Mouse (Mus musculus): ENCODE results near the gene Eci1.
A peak's percentile ranks its signal among the peaks of the same experiment; 100 is the strongest.

Eci1 gene

DNA sequence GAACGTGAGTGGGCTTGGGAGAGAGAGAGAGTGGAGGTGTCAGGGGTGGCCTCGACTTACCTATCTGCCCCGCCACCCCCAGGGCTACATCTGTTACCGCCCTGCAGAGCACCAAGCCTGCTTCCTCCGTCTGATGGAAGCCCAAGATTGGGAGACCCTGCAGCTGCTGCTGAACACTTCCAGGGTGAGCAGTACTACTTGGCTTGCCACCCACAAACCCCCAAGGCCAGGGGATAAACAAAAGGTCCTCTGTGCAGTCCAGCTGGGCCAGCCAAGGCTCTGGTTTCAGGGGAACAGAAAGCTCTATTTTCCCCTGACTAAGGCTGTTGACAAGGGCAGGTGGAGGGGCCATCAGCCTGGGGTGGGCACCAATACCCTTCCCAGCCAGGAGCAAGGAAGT, 48.1 kb downstream of the Eci1 start:
- DNase-seq = no peak

DNA sequence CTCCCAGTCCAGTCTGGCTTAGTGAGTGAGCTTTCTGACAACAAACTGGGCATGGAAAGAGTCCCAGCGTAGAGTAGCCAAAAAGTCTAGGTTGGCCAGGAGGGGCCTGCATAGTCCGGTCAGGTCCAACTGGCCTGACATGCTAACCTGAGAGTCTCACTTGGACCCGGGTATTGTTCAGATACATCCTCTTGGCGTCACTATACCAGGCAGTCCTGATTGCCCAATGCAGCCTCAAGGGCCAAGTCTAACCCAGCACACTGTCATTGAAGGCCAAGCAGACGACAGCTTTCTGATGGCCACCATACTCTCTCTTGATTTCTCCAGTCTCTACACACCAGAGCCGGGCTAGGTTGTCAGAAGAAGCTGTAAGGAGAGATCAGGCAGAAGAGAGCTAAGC, 49.1 kb downstream of the Eci1 start:
- DNase-seq = no peak

DNA sequence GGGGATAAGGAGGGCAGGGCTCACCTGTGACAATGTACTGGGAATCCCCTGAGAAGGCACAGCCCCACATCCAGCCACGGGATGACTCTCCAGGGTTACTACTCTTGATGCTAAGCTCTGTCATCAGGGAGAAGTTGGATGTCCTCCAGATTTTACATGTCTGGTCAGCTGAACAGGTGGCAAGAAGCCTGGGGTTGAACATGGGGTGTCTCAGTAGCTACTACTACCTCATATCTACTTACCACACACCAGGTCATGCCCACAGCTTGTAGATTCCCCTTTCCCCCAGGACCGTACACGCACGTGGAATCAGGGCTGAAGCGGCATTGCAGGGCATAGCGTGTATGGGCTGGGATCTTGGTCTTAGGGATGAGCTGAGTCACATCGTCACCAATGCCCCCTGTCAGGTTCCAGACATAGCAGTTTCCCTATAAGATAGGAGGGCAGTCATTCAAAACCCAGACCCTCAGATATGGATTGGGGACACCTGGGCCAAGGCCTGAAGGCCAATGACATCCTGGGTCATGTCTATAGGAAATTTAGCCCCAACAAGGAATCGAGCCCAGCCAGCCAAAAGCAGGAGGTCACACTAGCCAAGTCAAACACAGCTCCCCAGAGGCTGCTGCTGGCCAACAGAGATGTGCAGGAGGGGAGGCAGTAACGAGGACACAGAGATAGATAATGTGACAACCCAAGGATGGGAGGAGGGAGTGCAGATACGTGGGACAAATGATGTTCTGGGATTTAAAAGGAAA, 49.8 kb downstream of the Eci1 start:
- no peak for DNase-seq

DNA sequence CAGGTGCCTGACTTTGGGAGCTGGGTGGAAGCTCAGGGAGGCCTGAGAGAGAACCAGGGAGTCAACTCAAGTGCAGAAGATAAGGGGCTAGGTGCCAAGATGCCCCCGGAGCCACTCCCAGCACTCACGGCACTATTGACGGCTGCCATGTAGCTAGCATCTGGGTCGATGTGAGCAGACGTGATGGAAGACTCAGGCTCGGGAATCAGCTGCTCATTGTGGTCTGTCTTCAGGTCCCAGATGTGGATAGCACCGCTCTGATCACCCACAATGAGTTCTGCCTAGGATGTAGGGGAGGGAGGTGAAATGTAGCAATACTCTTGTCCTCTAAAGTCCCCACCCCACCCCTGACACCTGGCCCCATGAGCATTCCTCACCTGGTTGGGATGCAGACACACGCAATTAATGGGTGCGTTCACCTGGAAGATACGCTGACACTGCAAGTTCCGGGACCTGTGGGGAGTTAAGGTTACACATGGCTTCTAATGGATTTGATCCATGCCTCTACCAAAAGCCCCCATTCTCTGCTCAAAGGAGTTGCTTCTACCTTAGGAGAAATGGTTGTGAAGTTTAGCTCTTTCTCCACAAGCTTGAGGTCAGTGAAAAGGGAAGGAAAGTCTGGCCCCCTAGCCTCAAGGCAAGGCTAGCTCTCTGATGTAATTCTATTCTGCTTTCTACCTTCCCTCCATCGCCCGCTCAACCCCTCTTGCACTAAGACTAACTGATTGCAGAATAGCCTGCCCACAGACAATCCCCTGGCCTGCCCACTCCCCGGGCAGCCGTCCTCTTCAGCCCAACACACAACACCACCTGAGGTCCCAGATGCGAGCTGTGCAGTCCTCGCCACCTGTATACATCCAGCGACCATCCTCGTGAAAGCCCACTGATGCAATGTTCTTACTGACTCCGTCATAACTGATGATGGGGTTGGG, 50.9 kb downstream of the Eci1 start:
- no peak for DNase-seq

DNA sequence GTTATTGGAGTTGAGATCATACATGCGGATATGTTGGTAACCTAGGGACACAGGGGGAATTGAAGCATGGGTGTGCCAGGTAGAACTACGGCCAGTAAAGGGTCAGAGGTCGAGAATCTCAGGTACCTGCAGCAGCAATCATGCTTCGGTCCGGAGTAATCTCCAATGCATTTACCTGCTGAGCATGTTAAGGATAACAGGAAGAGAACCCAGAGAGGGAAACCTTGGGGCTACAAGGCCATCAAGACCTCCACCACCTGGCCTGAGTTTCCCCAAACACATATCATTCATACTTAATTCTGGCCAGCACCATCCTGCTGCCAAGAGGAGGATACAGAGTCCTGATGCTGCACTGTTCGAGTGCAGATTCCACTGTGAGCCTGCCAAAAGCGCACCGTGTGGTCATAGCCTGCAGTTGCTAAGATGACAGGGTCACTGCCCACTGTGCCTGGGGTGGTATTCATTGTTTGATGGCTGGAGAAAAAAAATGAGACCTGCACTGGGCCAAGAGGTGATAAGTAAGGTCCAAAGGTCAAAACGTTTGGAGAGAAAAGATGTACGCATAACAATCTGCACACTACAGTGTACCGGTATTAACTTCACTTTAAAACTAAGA, 51.7 kb downstream of the Eci1 start:
- peak; percentile 43 for DNase-seq

DNA sequence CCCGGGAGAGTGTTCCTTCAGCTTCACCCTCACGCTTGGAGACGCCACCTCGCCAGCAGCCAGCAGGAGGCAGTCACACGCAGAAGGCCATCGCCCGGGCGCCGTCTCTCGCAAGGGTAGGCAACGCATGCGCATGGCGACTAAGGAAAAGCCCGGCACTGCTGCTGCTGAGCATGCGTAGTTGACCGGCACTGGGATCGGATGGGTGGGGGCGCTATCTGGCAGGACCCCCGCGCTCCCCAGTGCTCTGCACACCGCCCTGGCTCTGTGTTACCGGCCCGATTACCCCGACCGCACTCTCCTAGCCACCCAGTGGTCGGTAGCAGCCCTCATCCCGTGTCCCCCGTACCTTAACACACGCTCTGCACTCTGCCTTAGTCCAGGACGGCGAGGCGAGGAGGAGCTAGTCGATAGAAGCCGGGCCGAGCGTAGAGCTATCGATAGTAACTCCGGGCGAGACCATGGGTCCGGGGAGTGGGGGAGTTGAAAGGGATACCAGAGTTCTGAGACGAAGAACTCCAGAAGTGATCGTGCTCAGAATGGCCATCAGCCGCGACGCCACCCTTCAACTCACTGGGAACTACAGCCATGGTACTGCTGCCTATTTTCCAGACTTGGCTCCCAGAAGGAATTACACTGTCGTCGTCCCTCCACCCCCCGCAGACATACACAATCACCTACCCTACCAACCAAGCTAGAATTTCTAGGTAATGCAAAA, 52.4 kb downstream of the Eci1 start, which contains the start of gene Mlst8:
Mlst8 (minus strand) TSS at position 416 of the 718 bp plus-strand sequence.
- DNase-seq = peak; percentile 98 to 99

DNA sequence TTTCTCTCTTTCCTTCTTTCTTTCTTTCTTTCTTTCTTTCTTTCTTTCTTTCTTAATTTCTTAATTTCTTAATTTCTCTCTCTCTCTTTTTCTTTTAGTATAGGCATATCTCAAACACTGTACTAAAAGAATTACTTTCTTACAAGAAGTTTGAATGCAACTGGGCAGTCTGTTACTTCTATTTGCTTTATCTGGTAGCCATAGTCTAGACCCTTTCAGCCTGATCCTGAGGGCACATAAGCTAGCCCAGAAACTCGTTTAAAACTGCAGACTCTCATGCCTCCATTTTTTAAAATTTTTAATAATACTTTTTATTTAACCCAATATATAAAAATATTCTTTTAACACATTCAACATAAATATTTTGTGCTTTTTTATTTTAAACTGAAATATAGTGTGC, 53.0 kb downstream of the Eci1 start:
- no peak for DNase-seq

DNA sequence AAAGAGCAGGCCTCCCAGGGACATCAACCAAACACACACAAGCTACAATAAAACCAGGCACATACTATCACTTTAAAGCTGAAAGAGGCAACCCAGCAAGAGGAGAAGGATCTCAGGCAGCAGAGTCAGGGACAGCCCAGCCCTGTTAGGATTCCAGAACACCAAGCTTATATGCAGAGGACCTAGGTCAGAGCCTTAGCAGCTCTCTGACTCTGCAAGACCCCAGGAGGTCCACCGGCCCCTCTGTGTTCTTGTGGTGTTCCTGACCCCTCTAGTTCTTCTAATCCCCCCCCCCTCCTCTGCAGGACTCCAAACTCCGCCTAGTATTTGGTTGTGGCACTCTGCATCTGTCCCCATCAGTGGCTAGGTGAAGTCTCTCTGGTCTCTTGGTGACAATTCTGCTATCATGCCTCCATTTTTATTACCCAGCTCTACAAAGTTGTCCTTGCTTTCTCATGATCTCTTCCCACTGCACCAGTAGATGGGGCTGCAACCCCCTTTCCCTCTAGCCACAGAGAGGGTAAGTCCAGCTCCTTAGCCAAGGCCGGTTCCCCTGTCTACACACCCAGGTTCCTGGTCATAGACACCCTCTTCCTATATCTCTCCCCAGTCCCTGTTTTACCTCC, 53.9 kb downstream of the Eci1 start:
- DNase-seq = no peak

DNA sequence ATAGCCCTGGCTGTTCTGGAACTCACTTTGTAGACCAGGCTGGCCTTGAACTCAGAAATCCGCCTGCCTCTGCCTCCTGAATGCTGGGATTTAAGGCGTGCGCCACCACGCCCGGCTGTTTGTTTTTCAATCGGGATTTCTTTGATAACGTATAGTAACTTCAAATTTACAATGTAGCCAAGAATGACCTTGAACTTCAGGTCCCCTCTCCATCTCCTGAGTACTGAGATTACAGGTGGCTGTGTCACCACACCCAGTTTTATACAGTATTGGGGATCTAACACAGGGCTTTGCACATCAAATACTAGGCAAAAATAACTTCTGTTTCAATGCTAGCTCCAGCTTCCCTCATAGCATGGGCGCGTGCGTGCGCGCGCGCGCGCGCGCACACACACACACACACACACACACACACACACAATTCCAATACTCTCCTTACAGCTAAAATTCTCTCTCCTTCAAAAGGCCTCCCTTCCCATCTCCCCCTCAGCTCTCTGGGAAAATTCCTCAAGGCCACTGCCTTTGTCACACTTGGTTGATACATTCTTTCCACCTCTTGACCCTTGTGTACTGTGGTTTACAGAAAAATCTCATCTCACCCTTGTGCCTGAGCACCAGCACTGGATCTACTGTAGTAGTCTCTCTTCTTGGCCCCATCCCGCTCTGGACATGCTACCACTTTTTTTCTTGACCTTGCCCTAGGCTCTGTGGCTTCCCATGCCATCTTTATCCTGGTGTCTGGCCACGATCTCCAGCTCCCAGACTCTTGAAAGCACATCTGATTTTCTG, 54.8 kb downstream of the Eci1 start:
- DNase-seq = no peak

DNA sequence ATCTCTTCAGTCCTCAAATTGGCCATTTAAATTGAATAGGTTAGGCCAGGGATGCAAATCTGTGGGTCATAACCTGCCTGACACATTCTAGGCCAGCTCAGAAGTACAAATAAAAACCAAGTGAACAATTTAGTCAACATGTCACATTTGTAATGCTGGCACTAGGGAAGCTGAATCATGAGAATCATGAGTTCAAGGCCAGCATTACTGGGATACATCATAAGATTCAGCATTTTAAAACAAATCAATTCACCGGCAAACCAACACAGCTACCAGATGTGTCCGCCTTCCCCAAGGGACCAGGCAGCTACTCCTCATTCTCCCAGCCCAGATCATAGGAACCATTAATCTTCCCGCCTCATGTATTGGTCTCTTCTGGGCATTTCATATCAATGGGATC, 57.1 kb downstream of the Eci1 start:
- DNase-seq = no peak

DNA sequence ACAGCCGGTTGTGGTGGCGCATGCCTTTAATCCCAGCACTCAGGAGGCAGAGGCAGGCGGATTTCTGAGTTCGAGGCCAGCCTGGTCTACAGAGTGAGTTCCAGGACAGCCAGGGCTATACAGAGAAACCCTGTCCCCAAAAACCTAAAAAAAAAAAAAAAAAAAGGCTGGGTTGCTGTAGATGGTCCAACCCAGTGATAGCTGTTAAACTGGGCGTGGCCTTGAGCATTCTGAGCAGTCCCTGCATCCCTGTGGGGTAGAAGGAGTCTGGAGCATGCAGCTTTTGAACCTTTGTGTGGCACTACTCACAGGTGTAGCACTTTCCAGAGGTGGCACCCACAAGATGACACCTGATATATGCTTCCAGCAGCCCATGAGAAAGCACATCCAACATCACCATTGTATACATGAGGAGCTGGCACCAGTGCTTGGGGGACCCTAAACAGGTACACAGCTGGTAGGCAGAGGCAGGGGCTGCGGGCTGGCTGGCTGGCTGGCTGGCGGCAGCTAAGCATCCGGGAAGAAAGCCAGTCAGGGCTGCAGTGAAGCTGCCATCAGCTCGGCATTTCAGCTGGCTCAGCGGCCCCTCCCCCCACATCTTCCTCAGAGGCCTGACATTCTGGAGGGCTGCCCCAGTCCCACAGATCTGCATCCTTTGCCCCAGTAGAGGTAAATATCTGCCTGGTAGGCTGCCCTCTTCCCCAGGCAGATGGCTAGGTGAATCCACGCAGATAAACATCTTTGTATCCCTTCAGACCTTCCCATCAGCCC, 58.8 kb downstream of the Eci1 start:
- DNase-seq = peak; percentile 13 to 46

DNA sequence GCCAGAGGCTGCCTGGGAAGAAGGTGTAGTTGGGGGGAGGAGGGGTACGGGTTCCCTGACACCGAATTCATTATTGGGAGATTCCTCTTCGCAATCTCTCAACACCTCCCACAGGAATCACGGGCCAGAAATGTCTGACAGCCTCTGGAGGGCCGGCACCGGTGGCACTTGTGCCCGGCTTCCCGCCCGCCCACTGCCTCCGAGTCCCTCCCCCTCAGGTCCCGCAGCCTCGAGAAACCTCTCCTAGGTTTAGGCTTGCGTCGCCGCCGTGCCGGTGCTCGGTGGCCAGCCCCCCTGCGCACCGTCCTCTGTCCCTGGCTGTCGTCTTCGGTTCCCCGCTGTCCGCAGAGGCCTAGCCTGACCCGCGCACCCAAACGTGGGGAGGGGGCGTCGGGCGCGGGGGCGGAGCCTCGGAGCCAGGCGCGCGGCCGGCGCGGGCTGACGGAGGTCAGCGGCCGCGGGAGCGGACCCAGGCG, 61.8 kb downstream of the Eci1 start, which contains the start of gene Caskin1:
Caskin1 (plus strand) TSS at position 416 of the 476 bp plus-strand sequence.
- peak; percentile 67 to 72 for DNase-seq

DNA sequence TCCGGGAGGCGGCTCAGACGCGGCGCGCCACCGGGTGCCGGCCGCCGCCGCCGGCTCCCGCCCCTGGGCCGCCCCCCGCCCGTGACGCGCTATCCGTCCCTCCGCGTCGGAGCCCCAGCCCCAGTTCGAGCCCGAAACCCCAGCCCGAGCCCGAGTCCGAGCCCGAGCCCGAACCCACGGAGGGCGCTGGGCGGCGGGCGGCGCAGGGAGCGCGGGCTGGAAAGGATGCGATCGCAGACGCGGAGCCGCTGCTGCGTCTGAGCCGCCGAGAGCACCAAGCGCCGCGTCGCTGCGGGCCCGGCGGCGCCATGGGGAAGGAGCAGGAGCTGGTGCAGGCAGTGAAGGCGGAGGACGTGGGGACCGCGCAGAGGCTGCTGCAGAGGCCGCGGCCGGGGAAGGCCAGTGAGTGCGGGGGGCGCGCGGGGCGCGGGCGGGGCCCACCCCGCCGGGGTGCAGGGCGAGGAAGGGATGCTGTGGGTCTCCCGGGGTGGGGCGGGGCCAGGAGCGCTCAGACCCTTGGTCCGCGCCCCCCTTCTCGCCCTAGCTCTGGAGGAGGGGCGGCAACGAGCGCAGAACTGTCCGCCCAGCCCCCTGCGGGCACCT, 62.3 kb downstream of the Eci1 start:
- peak; percentile 47 to 60 for DNase-seq

Data from cerebellum, postnatal 36 days (tissue).